Mouse (Mus musculus) CH12.LX (cell line): ENCODE measurements around the gene Znrd1. TPM values are rescaled to one million over a fixed set of nuclear protein-coding genes. Genes with fewer than 3 reads are reported as not detected.

Experiments used
- DNase-seq: peaks from one replicate; pipeline ENCODE4 v3.0.0-alpha.2; 2013; ENCODE audit errors: extremely low read depth
- H3K27ac ChIP-seq: 2 replicates; pipeline ENCODE4 v1.5.1; 2012; ENCODE audit warnings: low read depth, mild to moderate bottlenecking, control low read depth, moderate library complexity; ENCODE audit not compliant: insufficient read depth
- H3K27me3 ChIP-seq: replicated peaks from 2 replicates; pipeline ENCODE3; 2012; ENCODE audit warnings: inconsistent platforms
- H3K36me3 ChIP-seq, 2 experiments: replicated peaks in 1 of 2; 2 replicates each; pipeline versions ENCODE3 to v1.6.1; 2012; ENCODE audit warnings: inconsistent platforms in 1 of 2, low read length in 1 of 2, mild to moderate bottlenecking in 1 of 2, mixed read lengths in 1 of 2, moderate library complexity in 1 of 2; ENCODE audit not compliant: control insufficient read depth in 1 of 2, insufficient read depth in 1 of 2
- H3K4me1 ChIP-seq, 2 experiments: 2 replicates each; pipeline ENCODE4 v1.6.1; 2012; ENCODE audit warnings: inconsistent platforms in 1 of 2, moderate library complexity in 1 of 2; ENCODE audit not compliant: insufficient read depth in 2 of 2, control insufficient read depth in 1 of 2
- H3K4me2 ChIP-seq: 2 replicates; pipeline ENCODE4 v1.6.1; 2012; ENCODE audit warnings: low read depth, mild to moderate bottlenecking, control low read depth; ENCODE audit not compliant: poor library complexity, insufficient read depth, severe bottlenecking
- H3K4me3 ChIP-seq, 3 experiments: fragments of 150-350 bp in 1 of 3; sonication (generic) in 1 of 3; replicated peaks in 1 of 3; 2 replicates each; pipeline versions ENCODE3 to v1.5.1; 2011 to 2012; ENCODE audit warnings: low read depth in 2 of 3, low read length in 2 of 3, mild to moderate bottlenecking in 2 of 3, moderate library complexity in 2 of 3, control low read depth in 1 of 3, improper control_type of control experiment in 1 of 3, inconsistent platforms in 1 of 3, mixed read lengths in 1 of 3; ENCODE audit not compliant: poor library complexity in 1 of 3
- H3K79me2 ChIP-seq: replicated peaks from 2 replicates; pipeline ENCODE4 v1.6.1; 2012; ENCODE audit warnings: mild to moderate bottlenecking, moderate library complexity; ENCODE audit not compliant: control insufficient read depth, poor library complexity, insufficient read depth, severe bottlenecking; ENCODE audit errors: extremely low read depth
- H3K9ac ChIP-seq: 2 replicates; pipeline ENCODE4 v1.6.1; 2012; ENCODE audit warnings: low read depth, mild to moderate bottlenecking, control low read depth, moderate library complexity; ENCODE audit not compliant: insufficient read depth
- H3K9me3 ChIP-seq: replicated peaks from 2 replicates; pipeline ENCODE3; 2012; ENCODE audit warnings: low read length, inconsistent platforms, mixed read lengths
- BHLHE40 ChIP-seq: IDR thresholded peaks from 2 replicates; pipeline ENCODE4 v1.6.1; 2011; ENCODE audit warnings: mild to moderate bottlenecking, low read depth, low read length, improper control_type of control experiment
- CHD1 ChIP-seq: IDR thresholded peaks from 2 replicates; pipeline ENCODE4 v1.6.1; 2012; ENCODE audit warnings: low read depth, low read length, improper control_type of control experiment, inconsistent platforms
- CHD2 ChIP-seq: IDR thresholded peaks from 2 replicates; pipeline ENCODE4 v1.6.1; 2011; ENCODE audit warnings: low read length, improper control_type of control experiment
- CTCF ChIP-seq, 2 experiments: IDR thresholded peaks in 1 of 2; conservative IDR thresholded peaks in 1 of 2; 2 replicates each; pipeline ENCODE4 v1.5.1; 2011 to 2012; ENCODE audit warnings: low read depth in 2 of 2, low read length in 2 of 2, improper control_type of control experiment in 1 of 2, inconsistent platforms in 1 of 2, mild to moderate bottlenecking in 1 of 2, moderate library complexity in 1 of 2
- E2F4 ChIP-seq: IDR thresholded peaks from 2 replicates; pipeline ENCODE4 v1.6.1; 2011; ENCODE audit warnings: low read depth, low read length, improper control_type of control experiment; ENCODE audit not compliant: insufficient replicate concordance
- ELF1 ChIP-seq: IDR thresholded peaks from 2 replicates; pipeline ENCODE4 v1.6.1; 2014; ENCODE audit warnings: low read depth, mild to moderate bottlenecking, inconsistent platforms, low read length, improper control_type of control experiment
- EP300 ChIP-seq: IDR thresholded peaks from 2 replicates; pipeline ENCODE4 v1.6.1; 2011; ENCODE audit warnings: low read length, improper control_type of control experiment
- ETS1 ChIP-seq: conservative IDR thresholded peaks from 2 replicates; pipeline ENCODE4 v1.6.1; 2012; ENCODE audit warnings: low read depth, mild to moderate bottlenecking, inconsistent platforms, low read length, improper control_type of control experiment, moderate library complexity
- GABPA ChIP-seq: IDR thresholded peaks from 2 replicates; pipeline ENCODE4 v1.6.1; 2012; ENCODE audit warnings: low read depth, low read length, improper control_type of control experiment, inconsistent platforms; ENCODE audit not compliant: insufficient replicate concordance
- HCFC1 ChIP-seq: IDR thresholded peaks from 2 replicates; pipeline ENCODE4 v1.6.1; 2012; ENCODE audit warnings: low read depth, mild to moderate bottlenecking, inconsistent platforms, low read length, improper control_type of control experiment
- IRF4 ChIP-seq: IDR thresholded peaks from 2 replicates; pipeline ENCODE4 v1.6.1; 2014; ENCODE audit warnings: low read depth, mild to moderate bottlenecking, inconsistent platforms, low read length, improper control_type of control experiment
- JUN ChIP-seq: IDR thresholded peaks from 2 replicates; pipeline ENCODE4 v1.6.1; 2011; ENCODE audit warnings: low read depth, mild to moderate bottlenecking, low read length, improper control_type of control experiment, moderate library complexity; ENCODE audit not compliant: insufficient read depth
- JUND ChIP-seq: conservative IDR thresholded peaks from 2 replicates; pipeline ENCODE4 v1.6.1; 2011; ENCODE audit warnings: low read depth, low read length, improper control_type of control experiment
- KAT2A ChIP-seq: IDR thresholded peaks from 2 replicates; pipeline ENCODE4 v1.6.1; 2012; ENCODE audit warnings: low read length, improper control_type of control experiment, inconsistent platforms; ENCODE audit not compliant: insufficient replicate concordance
- MAFK ChIP-seq: IDR thresholded peaks from 2 replicates; pipeline ENCODE4 v1.6.1; 2011; ENCODE audit warnings: low read length, improper control_type of control experiment; ENCODE audit not compliant: insufficient replicate concordance
- MAX ChIP-seq: IDR thresholded peaks from 2 replicates; pipeline ENCODE4 v1.6.1; 2011; ENCODE audit warnings: low read length, improper control_type of control experiment
- MAZ ChIP-seq: IDR thresholded peaks from 2 replicates; pipeline ENCODE4 v1.6.1; 2012; ENCODE audit warnings: low read depth, mild to moderate bottlenecking, inconsistent platforms, low read length, improper control_type of control experiment, moderate library complexity
- MEF2A ChIP-seq: IDR thresholded peaks from 2 replicates; pipeline ENCODE4 v1.6.1; 2014; ENCODE audit warnings: low read depth, mild to moderate bottlenecking, inconsistent platforms, low read length, improper control_type of control experiment, borderline replicate concordance
- MXI1 ChIP-seq: IDR thresholded peaks from 2 replicates; pipeline ENCODE4 v1.6.1; 2011; ENCODE audit warnings: mild to moderate bottlenecking, low read depth, low read length, improper control_type of control experiment
- MYC ChIP-seq: IDR thresholded peaks from 2 replicates; pipeline ENCODE4 v1.6.1; 2011; ENCODE audit warnings: low read depth, mild to moderate bottlenecking, improper control_type of control experiment, low read length
- NELFE ChIP-seq: IDR thresholded peaks from 2 replicates; pipeline ENCODE4 v1.6.1; 2011; ENCODE audit warnings: low read depth, low read length, improper control_type of control experiment
- NRF1 ChIP-seq: IDR thresholded peaks from 2 replicates; pipeline ENCODE4 v1.6.1; 2014; ENCODE audit warnings: low read depth, mild to moderate bottlenecking, inconsistent platforms, low read length, improper control_type of control experiment, moderate library complexity
- PAX5 ChIP-seq: IDR thresholded peaks from 2 replicates; pipeline ENCODE4 v1.6.1; 2012; ENCODE audit warnings: low read length, inconsistent platforms, mixed read lengths
- POLR2A ChIP-seq: IDR thresholded peaks from 2 replicates; pipeline ENCODE4 v1.6.1; 2011; ENCODE audit warnings: low read depth, mild to moderate bottlenecking, improper control_type of control experiment, low read length
- POLR2AphosphoS2 ChIP-seq: IDR thresholded peaks from 2 replicates; pipeline ENCODE4 v1.6.1; 2011; ENCODE audit warnings: low read depth, low read length, improper control_type of control experiment
- RAD21 ChIP-seq: IDR thresholded peaks from 2 replicates; pipeline ENCODE4 v1.6.1; 2011; ENCODE audit warnings: low read depth, mild to moderate bottlenecking, low read length, improper control_type of control experiment, moderate library complexity
- RCOR1 ChIP-seq: conservative IDR thresholded peaks from 2 replicates; pipeline ENCODE4 v1.6.1; 2012; ENCODE audit warnings: low read depth, mild to moderate bottlenecking, inconsistent platforms, low read length, improper control_type of control experiment
- SIN3A ChIP-seq: IDR thresholded peaks from 2 replicates; pipeline ENCODE4 v1.6.1; 2012; ENCODE audit warnings: low read length, improper control_type of control experiment, inconsistent platforms
- SMC3 ChIP-seq: IDR thresholded peaks from 2 replicates; pipeline ENCODE4 v1.6.1; 2011; ENCODE audit warnings: low read depth, low read length, improper control_type of control experiment
- TBP ChIP-seq: conservative IDR thresholded peaks from 2 replicates; pipeline ENCODE4 v1.6.1; 2011; ENCODE audit warnings: low read depth, low read length, improper control_type of control experiment
- TCF12 ChIP-seq: IDR thresholded peaks from 2 replicates; pipeline ENCODE4 v1.6.1; 2014; ENCODE audit warnings: low read depth, mild to moderate bottlenecking, inconsistent platforms, low read length, improper control_type of control experiment
- UBTF ChIP-seq: IDR thresholded peaks from 2 replicates; pipeline ENCODE4 v1.6.1; 2012; ENCODE audit warnings: low read depth, mild to moderate bottlenecking, inconsistent platforms, low read length, improper control_type of control experiment, moderate library complexity
- USF1 ChIP-seq: IDR thresholded peaks from 2 replicates; pipeline ENCODE4 v1.6.1; 2014; ENCODE audit warnings: low read depth, mild to moderate bottlenecking, inconsistent platforms, low read length, improper control_type of control experiment
- USF2 ChIP-seq: conservative IDR thresholded peaks from 2 replicates; pipeline ENCODE4 v1.6.1; 2011; ENCODE audit warnings: low read depth, low read length, improper control_type of control experiment
- ZC3H11A ChIP-seq: IDR thresholded peaks from 2 replicates; pipeline ENCODE4 v1.6.1; 2012; ENCODE audit warnings: low read depth, mild to moderate bottlenecking, inconsistent platforms, low read length, improper control_type of control experiment
- ZKSCAN1 ChIP-seq: IDR thresholded peaks from 2 replicates; pipeline ENCODE4 v1.6.1; 2012; ENCODE audit warnings: low read depth, inconsistent platforms, low read length, improper control_type of control experiment, borderline replicate concordance
- ZMIZ1 ChIP-seq: IDR thresholded peaks from 2 replicates; pipeline ENCODE4 v1.6.1; 2012; ENCODE audit warnings: low read depth, mild to moderate bottlenecking, inconsistent platforms, low read length, improper control_type of control experiment
- ZNF384 ChIP-seq: IDR thresholded peaks from 2 replicates; pipeline ENCODE4 v1.6.1; 2012; ENCODE audit warnings: low read depth, low read length, improper control_type of control experiment, inconsistent platforms
- dilution Hi-C: fragments of 300-500 bp; cut with MboI; formaldehyde crosslinking; loops from 2 replicates; pipeline ENCODE4 v1.14.3; 2020; ENCODE audit warnings: low sequenced_read_pairs; ENCODE audit not compliant: extremely low pct_unique_long_range_greater_than_20kb, extremely low pct_ligation_motif_present
- in situ Hi-C: fragments of 300-500 bp; cut with MboI; formaldehyde crosslinking; loops from 3 replicates; pipeline ENCODE4 v1.14.3; 2019; ENCODE audit warnings: low sequenced_read_pairs, low pct_ligation_motif_present, low pct_unique_long_range_greater_than_20kb, mixed read lengths
- polyA plus RNA-seq: library from polyadenylated mRNA; unstranded; fragments of >175 nt; gene quantifications from 2 replicates; pipeline ENCODE4 v1.2.1, GENCODE M21; 2012; ENCODE audit warnings: low read depth; ENCODE audit not compliant: insufficient read length
- total RNA-seq, 2 experiments: library from RNA; depleted of rRNA; stranded (reverse); fragments of 300-350 nt in 1 of 2; fragments of >200 nt in 1 of 2; gene quantifications; 2 replicates each; pipeline ENCODE4 v1.2.3; 2012 to 2014

The Znrd1 gene
- total and polyA plus RNA-seq, 3 experiments = 66.8 to 98.1 (median 66.9) TPM

DNA sequence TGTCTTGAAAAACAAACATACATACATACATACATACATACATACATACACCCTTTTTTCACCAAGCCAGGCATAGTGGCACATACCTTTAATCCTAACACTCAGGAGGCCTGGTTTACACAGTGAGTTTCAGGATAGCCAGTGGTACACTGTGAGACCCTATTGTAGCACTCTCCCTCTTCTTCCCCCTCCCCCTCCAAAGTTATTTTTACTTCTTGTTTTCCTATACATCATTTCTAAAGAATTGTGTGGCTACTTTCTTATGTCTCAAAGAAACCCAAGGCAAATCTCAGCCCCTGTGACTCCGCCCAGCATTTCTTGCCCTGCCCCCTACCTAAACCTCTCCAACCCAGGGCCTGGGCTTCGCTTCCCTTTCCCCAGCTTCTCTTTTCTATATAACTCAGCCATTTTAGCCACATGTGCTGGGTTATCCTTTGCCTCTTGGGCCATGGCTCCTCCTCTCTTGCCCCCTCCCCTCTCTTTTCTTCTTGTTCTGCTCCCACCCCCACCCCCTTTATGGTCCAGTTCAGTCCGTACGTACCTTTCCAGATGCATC lies 35.5 kb upstream of the Znrd1 start:
- peak; percentile 86 for DNase-seq
- peak overlapping the region; percentile 53; the same call in 1 of the 2 replicates for H3K9ac ChIP-seq
- TF ChIP-seq JUN (no peak; the same call in 1 of the 2 replicates), UBTF (no peak), NRF1 (peak; percentile 34; the same call in 1 of the 2 replicates), E2F4 (no peak), JUND (0 out of 2 replicates have a peak, but pooled peaks have one; percentile 31), RAD21 (no peak), CTCF (conservative IDR thresholded peaks at IDR 0.05 in 1 of 2, IDR thresholded peaks at IDR 0.05 in 1 of 2; ENCODE audit: low read depth in 2 of 2, low read length in 2 of 2) (no peak), RCOR1 (peak; percentile 51; the same call in 1 of the 2 replicates), MXI1 (no peak), MYC (peak; percentile 48; the same call in 1 of the 2 replicates), NELFE (no peak), MAX (peak; percentile 35; the same call in 1 of the 2 replicates), ETS1 (no peak; the same call in 1 of the 2 replicates), CHD1 (no peak), TCF12 (peak; percentile 65), ZC3H11A (no peak), USF2 (no peak), ZMIZ1 (no peak), ELF1 (0 out of 2 replicates have a peak, but pooled peaks have one; percentile 15), MAZ (peak; percentile 87), PAX5 (no peak), GABPA (no peak), TBP (no peak; the same call in 1 of the 2 replicates), IRF4 (peak; percentile 62; the same call in 1 of the 2 replicates), ZNF384 (no peak), EP300 (peak; percentile 51), BHLHE40 (0 out of 2 replicates have a peak, but pooled peaks have one; percentile 11), HCFC1 (no peak), POLR2AphosphoS2 (no peak), SIN3A (no peak; the same call in 1 of the 2 replicates), SMC3 (no peak), USF1 (no peak), CHD2 (peak; percentile 73), ZKSCAN1 (no peak), MEF2A (peak; percentile 95), KAT2A (no peak), POLR2A (peak; percentile 46), MAFK (no peak)
- no peaks in the 10 kb centered on the region for H3K79me2 ChIP-seq
- peaks cover 0 to under 1% of the 10 kb centered on the region in 2 experiments for H3K36me3 ChIP-seq
- no peaks in the 10 kb centered on the region for H3K9me3 ChIP-seq
- no peaks in the 10 kb centered on the region for H3K27me3 ChIP-seq
- peak overlapping the region; percentile 48 for H3K4me2 ChIP-seq
- peak overlapping the region; percentile 28 to 49 (median 46) for H3K4me3 ChIP-seq
- dilution Hi-C loops (no loop called here), in situ Hi-C loops (loop anchor here (10.0 kb wide), 1 partner anchor 79 kb away; no protein-coding TSS in a partner anchor)
- H3K27ac ChIP-seq = peak overlapping the region; percentile 92
- peaks cover 3 to 43% of the 10 kb centered on the region in 2 experiments; a peak in 2 of 4 replicates for H3K4me1 ChIP-seq
